Mouse (Mus musculus) E14TG2a.4 (cell line): ENCODE results near the gene Olfr959.

Experiments used
- CTCF ChIP-seq: conservative IDR thresholded peaks from 2 replicates; pipeline ENCODE4 v1.5.1; 2014; ENCODE audit warnings: low read length
- NANOG ChIP-seq: IDR thresholded peaks from 2 replicates; pipeline ENCODE4 v1.6.1; 2014; ENCODE audit warnings: borderline replicate concordance, low read length, mixed read lengths
- POU5F1 ChIP-seq: IDR thresholded peaks from 2 replicates; pipeline ENCODE4 v1.6.1; 2014; ENCODE audit warnings: low read length, borderline replicate concordance

GRCm38 (mm10) chr9:39611953-39612352 lies 36.6 kb upstream of the Olfr959 start:
- TF ChIP-seq CTCF (0 out of 2 replicates have a peak, but pooled peaks have one; percentile 16), POU5F1 (no peak), NANOG (no peak)
